Mouse (Mus musculus) liver, embryonic 14.5 days (tissue): ENCODE data around the gene Gusb.

Experiments used
- CTCF ChIP-seq: IDR thresholded peaks from 2 replicates; pipeline ENCODE4 v1.5.1; 2016; ENCODE audit warnings: antibody characterized with exemption, low read depth, control low read depth
- EP300 ChIP-seq: IDR thresholded peaks from 2 replicates; pipeline ENCODE4 v1.6.1; 2016; ENCODE audit warnings: antibody characterized with exemption, low read depth

- TF ChIP-seq CTCF (no peak), EP300 (no peak)
Measured at GRCm38 (mm10) chr5:129977768-129978167, 25.1 kb downstream of the Gusb start.
